Mouse (Mus musculus) stomach, embryonic 16.5 days (tissue): ENCODE measurements around the gene H2-M10.5. TPM values are rescaled to one million over a fixed set of nuclear protein-coding genes. Genes with fewer than 3 reads are reported as not detected.
"Not testable (repeated sequence)": the region's sequence is repeated elsewhere in the genome, so short reads cannot be mapped to it uniquely, and the experiment has no call there.

Source experiments
- ATAC-seq: fragments of 200-750 bp; cut with Nextera tagmentation; 2 replicates; pipeline ENCODE4 v1.8.0; 2017; ENCODE audit warnings: moderate number of reproducible peaks, moderate TSS enrichment; ENCODE audit not compliant: insufficient read depth, low FRiP score
- H3K27ac ChIP-seq: fragments of 300-500 bp; sonication (generic); 2 replicates; pipeline ENCODE4 v1.5.1; 2014; ENCODE audit warnings: low read length
- H3K27me3 ChIP-seq: fragments of 300-500 bp; sonication (generic); 2 replicates; pipeline ENCODE4 v1.6.1; 2014; ENCODE audit warnings: low read length, control low read depth, mixed read lengths; ENCODE audit not compliant: control insufficient read depth, insufficient read depth
- H3K36me3 ChIP-seq: fragments of 300-500 bp; sonication (generic); 2 replicates; pipeline ENCODE4 v1.6.1; 2014; ENCODE audit warnings: low read length; ENCODE audit not compliant: control insufficient read depth, insufficient read depth
- H3K4me1 ChIP-seq: fragments of 300-500 bp; sonication (generic); 2 replicates; pipeline ENCODE4 v1.6.1; 2014; ENCODE audit warnings: low read length, control low read depth, mixed read lengths; ENCODE audit not compliant: control insufficient read depth, insufficient read depth
- H3K4me2 ChIP-seq: fragments of 300-500 bp; sonication (generic); 2 replicates; pipeline ENCODE4 v1.6.1; 2014; ENCODE audit warnings: low read depth, low read length, mixed read lengths
- H3K4me3 ChIP-seq: fragments of 300-500 bp; sonication (generic); replicated peaks from 2 replicates; pipeline ENCODE4 v1.5.1; 2014; ENCODE audit warnings: mild to moderate bottlenecking, low read length
- H3K9ac ChIP-seq: fragments of 300-500 bp; sonication (generic); 2 replicates; pipeline ENCODE4 v1.6.1; 2014; ENCODE audit warnings: low read length
- H3K9me3 ChIP-seq: fragments of 300-500 bp; sonication (generic); replicated peaks from 2 replicates; pipeline ENCODE4 v1.6.1; 2016; ENCODE audit warnings: low read length, control low read depth; ENCODE audit not compliant: control insufficient read depth
- WGBS: fragments of 180-500 bp; shearing (Covaris S2); extraction: QIAGEN DNeasy Blood & Tissue Kit; methylation state at CpG from one replicate; pipeline ENCODE4 v1.1.7; 2014; 5-methylcytosine and 5-hydroxymethylcytosine counted together
- polyA plus RNA-seq: library from polyadenylated mRNA; unstranded; fragments of >200 nt; fragmentation: Nextera tagmentation; extraction: Ambion mirVana; gene quantifications from 2 replicates; pipeline ENCODE4 v1.2.1, GENCODE M21; 2015

Gene H2-M10.5
- polyA plus RNA-seq, 1 experiment from 2014 or later = not detected

- not testable (repeated sequence) for ATAC-seq, H3K27me3 ChIP-seq, H3K4me3 ChIP-seq, H3K36me3 ChIP-seq, H3K9me3 ChIP-seq, H3K4me1 ChIP-seq, H3K9ac ChIP-seq, H3K4me2 ChIP-seq, H3K27ac ChIP-seq
- WGBS = 27% methylated on average over 4 of the region's 4 CpGs
Measured at GRCm38 (mm10) chr17:36799921-36800462, 27.3 kb downstream of the H2-M10.5 start.

GRCm38 (mm10) chr17:36811871-36812270 is 39.2 kb downstream of the H2-M10.5 start, which contains the start of gene H2-M10.6:
Gene H2-M10.6 (plus strand): TSS chr17:36812171.
- H3K4me2 ChIP-seq = no peak within 1 kb of the TSS
- no peaks in the 10 kb centered on the region for H3K4me1 ChIP-seq
- no peaks in the 10 kb centered on the region for H3K9me3 ChIP-seq
- H3K9ac ChIP-seq = no peak within 1 kb of the TSS
- no peak within 1 kb of the TSS for H3K4me3 ChIP-seq
- H3K27me3 ChIP-seq = no peaks in the 10 kb centered on the region
- no peaks in the 10 kb centered on the region for H3K36me3 ChIP-seq
- H3K27ac ChIP-seq = no peak within 1 kb of the TSS
- no peak for ATAC-seq

GRCm38 (mm10) chr17:36824005-36824404 is 51.3 kb downstream of the H2-M10.5 start:
- H3K4me1 ChIP-seq = no peaks in the 10 kb centered on the region
- H3K9ac ChIP-seq = no peak overlapping the region
- no peak overlapping the region for H3K27ac ChIP-seq
- no peak overlapping the region for H3K4me2 ChIP-seq
- no peaks in the 10 kb centered on the region for H3K36me3 ChIP-seq
- no peak for ATAC-seq
- no peaks in the 10 kb centered on the region for H3K9me3 ChIP-seq
- H3K4me3 ChIP-seq = no peak overlapping the region
- no peaks in the 10 kb centered on the region for H3K27me3 ChIP-seq

GRCm38 (mm10) chr17:36825525-36825924 is 52.8 kb downstream of the H2-M10.5 start:
- Histone ChIP-seq H3K4me1 (no peaks in the 10 kb centered on the region), H3K4me3 (no peak overlapping the region), H3K9ac (no peak overlapping the region), H3K36me3 (no peaks in the 10 kb centered on the region), H3K9me3 (no peaks in the 10 kb centered on the region), H3K27ac (no peak overlapping the region), H3K27me3 (no peaks in the 10 kb centered on the region), H3K4me2 (no peak overlapping the region)
- 19% methylated on average over 4 of the region's 4 CpGs for WGBS
- ATAC-seq = no peak

Other genes starting within 250 kb of the H2-M10.5 start
- not detected in 2 replicates for gene H2-M11, start 225.8 kb upstream of the H2-M10.5 start, polyA plus RNA-seq
- gene H2-M9, start 130.2 kb upstream of the H2-M10.5 start, polyA plus RNA-seq = not detected in 2 replicates
- gene H2-M1, start 100.7 kb upstream of the H2-M10.5 start, polyA plus RNA-seq = not detected in 2 replicates
- not detected in 2 replicates for gene H2-M10.6, start 39.3 kb downstream of the H2-M10.5 start, polyA plus RNA-seq
- 39.9 and 41.3 TPM in 2 replicates for gene Trim26, start 64.2 kb downstream of the H2-M10.5 start, polyA plus RNA-seq
- 0.83 and 1.2 TPM in 2 replicates for gene Trim15, start 94.3 kb downstream of the H2-M10.5 start, polyA plus RNA-seq
- 12.0 and 12.4 TPM in 2 replicates for gene Trim10, start 96.7 kb downstream of the H2-M10.5 start, polyA plus RNA-seq
- 0.08 and 0.10 TPM in 2 replicates for gene Trim40, start 117.2 kb downstream of the H2-M10.5 start, polyA plus RNA-seq
- 5.3 and 6.3 TPM in 2 replicates for gene Trim31, start 125.2 kb downstream of the H2-M10.5 start, polyA plus RNA-seq
- 3.4 and 5.9 TPM in 2 replicates for gene Rnf39, start 170.0 kb downstream of the H2-M10.5 start, polyA plus RNA-seq
- 97.4 and 109 TPM in 2 replicates for gene Ppp1r11, start 178.8 kb downstream of the H2-M10.5 start, polyA plus RNA-seq
- gene Znrd1, start 185.6 kb downstream of the H2-M10.5 start, polyA plus RNA-seq = 70.3 and 79.7 TPM in 2 replicates
- gene Znrd1as, start 185.7 kb downstream of the H2-M10.5 start, polyA plus RNA-seq = 4.2 and 5.6 TPM in 2 replicates
- gene 2410137M14Rik, start 208.3 kb downstream of the H2-M10.5 start, polyA plus RNA-seq = not detected in 2 replicates
- 0.35 and 0.43 TPM in 2 replicates for gene H2-M5, start 216.6 kb downstream of the H2-M10.5 start, polyA plus RNA-seq
- 40.9 and 50.3 TPM in 2 replicates for gene Zfp57, start 228.3 kb downstream of the H2-M10.5 start, polyA plus RNA-seq